Mouse (Mus musculus) Patski (cell line): ENCODE data around the gene Krt78. TPM values are rescaled to one million over a fixed set of nuclear protein-coding genes. Genes with fewer than 3 reads are reported as not detected.

Experiments used
- ATAC-seq: fragments of 100-300 bp; one replicate; pipeline ENCODE4 v1.8.0; 2021
- CTCF ChIA-PET: fragments of 350-600 bp; sonication (Branson Sonifier 250); formaldehyde crosslinking; loops from one replicate; lab custom pipeline; 2022; ENCODE audit warnings: inconsistent platforms; lab: Charles Lee
- POLR2A ChIA-PET: fragments of 350-600 bp; sonication (Branson Sonifier 250); formaldehyde crosslinking; loops from one replicate; lab custom pipeline; 2022; ENCODE audit warnings: antibody characterized with exemption, inconsistent platforms; lab: Charles Lee
- DNase-seq: peaks from one replicate; pipeline ENCODE4 v3.0.0-alpha.2; 2011; ENCODE audit warnings: low read depth, low spot score
- H3K27me3 ChIP-seq: fragments of 371-371 bp; one replicate; pipeline ENCODE4 v1.5.1; 2021
- CTCF ChIP-seq: fragments of 100-300 bp; IDR thresholded peaks from one replicate; pipeline ENCODE4 v1.5.1; 2021
- in situ Hi-C: fragments of 300-500 bp; cut with MboI; formaldehyde crosslinking; loops from 3 replicates; pipeline ENCODE4 v1.11.1; 2018; ENCODE audit warnings: low pct_unique_long_range_greater_than_20kb, mixed read lengths
- polyA plus RNA-seq: library from polyadenylated mRNA; unstranded; gene quantifications from one replicate; pipeline ENCODE4 v1.2.3, GENCODE M21; 2021

Krt78 gene
- polyA plus RNA-seq, 1 experiment from 2014 or later, result 0.05 TPM

GRCm38 (mm10) chr15:101902171-101903149, 51.6 kb downstream of the Krt78 start:
- ChIA-PET POLR2A (no interaction called here), CTCF (interaction anchor here (0.9 to 1.4 kb wide), 5 partner anchors 10 to 25 kb away, joined by 3 read pairs; no protein-coding TSS in a partner anchor)
- ATAC-seq (no peak), DNase-seq (peak; percentile 7)
- peak; percentile 50 for TF ChIP-seq CTCF
- in situ Hi-C loops, result no loop called here
- peaks cover 4% of the 10 kb centered on the region for H3K27me3 ChIP-seq

Other genes starting within 250 kb of the Krt78 start
- 0.03 TPM for gene Krt5, start 241.4 kb downstream of the Krt78 start, polyA plus RNA-seq
- gene Krt71, start 211.2 kb downstream of the Krt78 start, polyA plus RNA-seq, result not detected
- gene Krt72, start 167.8 kb downstream of the Krt78 start, polyA plus RNA-seq, result not detected
- not detected for gene Krt73, start 151.9 kb downstream of the Krt78 start, polyA plus RNA-seq
- not detected for gene Krt2, start 136.1 kb downstream of the Krt78 start, polyA plus RNA-seq
- gene Krt1, start 103.5 kb downstream of the Krt78 start, polyA plus RNA-seq, result not detected
- not detected for gene Krt77, start 84.6 kb downstream of the Krt78 start, polyA plus RNA-seq
- not detected for gene Krt76, start 61.4 kb downstream of the Krt78 start, polyA plus RNA-seq
- gene Krt4, start 29.6 kb downstream of the Krt78 start, polyA plus RNA-seq, result 0.19 TPM
- 1.3 TPM for gene Krt79, start 14.0 kb downstream of the Krt78 start, polyA plus RNA-seq
- gene Krt8, start 50.2 kb upstream of the Krt78 start, polyA plus RNA-seq, result 73.5 TPM
- gene Krt18, start 73.9 kb upstream of the Krt78 start, polyA plus RNA-seq, result 24.8 TPM
- gene Eif4b, start 119.5 kb upstream of the Krt78 start, polyA plus RNA-seq, result 237 TPM
- gene Tns2, start 146.1 kb upstream of the Krt78 start, polyA plus RNA-seq, result 53.6 TPM
- 47.4 TPM for gene Spryd3, start 181.9 kb upstream of the Krt78 start, polyA plus RNA-seq
- 0.05 TPM for gene Igfbp6, start 190.1 kb upstream of the Krt78 start, polyA plus RNA-seq
- 0.13 TPM for gene Soat2, start 196.2 kb upstream of the Krt78 start, polyA plus RNA-seq
- 96.4 TPM for gene Zfp740, start 249.0 kb upstream of the Krt78 start, polyA plus RNA-seq